Mouse (Mus musculus): ENCODE data around the gene Zrsr1.
A peak's percentile ranks its signal among the peaks of the same experiment; 100 is the strongest.

Zrsr1 gene

GRCm38 (mm10) chr11:22972746-22973526 is 1.1 kb downstream of the Zrsr1 start:
- DNase-seq (ENCODE audit: low spot score), result peak; percentile 83

- DNase-seq (ENCODE audit: low spot score), result no peak
These were observed 1.8 kb downstream of the Zrsr1 start for GRCm38 (mm10) chr11:22973599-22973998.

- no peak for DNase-seq (ENCODE audit: low spot score)
These were observed 6.4 kb downstream of the Zrsr1 start for GRCm38 (mm10) chr11:22978215-22978614.

- DNase-seq (ENCODE audit: low spot score), result no peak
These were observed 6.9 kb downstream of the Zrsr1 start for GRCm38 (mm10) chr11:22978711-22979110.

GRCm38 (mm10) chr11:22979221-22979620 is 7.4 kb downstream of the Zrsr1 start:
- no peak for DNase-seq (ENCODE audit: low spot score)

GRCm38 (mm10) chr11:22981041-22981440 is 9.2 kb downstream of the Zrsr1 start:
- no peak for DNase-seq (ENCODE audit: low spot score)

- DNase-seq (ENCODE audit: low spot score), result peak; percentile 52
These were observed 9.7 kb downstream of the Zrsr1 start for GRCm38 (mm10) chr11:22981543-22981950.

GRCm38 (mm10) chr11:22981984-22982757 is 10.4 kb downstream of the Zrsr1 start, which contains the start of the genes Gm28048 and Commd1:
Gene Gm28048, minus strand, starts transcription at chr11:22982090.
Gene Commd1, minus strand, starts transcription at chr11:22982382.
- peak; percentile 99 for DNase-seq (ENCODE audit: low spot score)

- DNase-seq (ENCODE audit: low spot score), result no peak
These were observed 11.0 kb downstream of the Zrsr1 start for GRCm38 (mm10) chr11:22982846-22983245.

- no peak for DNase-seq (ENCODE audit: low spot score)
These were observed 13.7 kb downstream of the Zrsr1 start for GRCm38 (mm10) chr11:22985510-22985909.

GRCm38 (mm10) chr11:22987357-22987756 is 15.6 kb downstream of the Zrsr1 start:
- no peak for DNase-seq (ENCODE audit: low spot score)

- no peak for DNase-seq (ENCODE audit: low spot score)
These were observed 18.0 kb downstream of the Zrsr1 start for GRCm38 (mm10) chr11:22989786-22990185.

GRCm38 (mm10) chr11:22990393-22991126 is 18.8 kb downstream of the Zrsr1 start, which contains the start of gene Cct4:
Gene Cct4, plus strand, starts transcription at chr11:22990519.
- DNase-seq (ENCODE audit: low spot score), result peak; percentile 94

- DNase-seq (ENCODE audit: low spot score), result no peak
These were observed 19.5 kb downstream of the Zrsr1 start for GRCm38 (mm10) chr11:22991218-22991835.

- no peak for DNase-seq (ENCODE audit: low spot score)
These were observed 22.5 kb downstream of the Zrsr1 start for GRCm38 (mm10) chr11:22994271-22994670.

GRCm38 (mm10) chr11:22995461-22995860 is 23.7 kb downstream of the Zrsr1 start:
- DNase-seq (ENCODE audit: low spot score), result no peak

GRCm38 (mm10) chr11:22998308-22998707 is 26.5 kb downstream of the Zrsr1 start:
- no peak for DNase-seq (ENCODE audit: low spot score)

- DNase-seq (ENCODE audit: low spot score), result no peak
These were observed 33.5 kb downstream of the Zrsr1 start for GRCm38 (mm10) chr11:23005276-23005675.

GRCm38 (mm10) chr11:23007166-23007480 is 35.3 kb downstream of the Zrsr1 start:
- DNase-seq (ENCODE audit: low spot score), result no peak

- peak; percentile 68 for DNase-seq (ENCODE audit: low spot score)
These were observed 35.8 kb downstream of the Zrsr1 start, which contains the start of gene Fam161a for GRCm38 (mm10) chr11:23007481-23008180. Gene Fam161a, plus strand, starts transcription at chr11:23007531.

- peak; percentile 83 for DNase-seq (ENCODE audit: low spot score)
These were observed 36.5 kb downstream of the Zrsr1 start for GRCm38 (mm10) chr11:23008181-23008823.
